Mouse (Mus musculus): ENCODE measurements around the gene Grin2b.
"Not testable (repeated sequence)": the region's sequence is repeated elsewhere in the genome, so short reads cannot be mapped to it uniquely, and the experiment has no call there.

Grin2b gene

DNA sequence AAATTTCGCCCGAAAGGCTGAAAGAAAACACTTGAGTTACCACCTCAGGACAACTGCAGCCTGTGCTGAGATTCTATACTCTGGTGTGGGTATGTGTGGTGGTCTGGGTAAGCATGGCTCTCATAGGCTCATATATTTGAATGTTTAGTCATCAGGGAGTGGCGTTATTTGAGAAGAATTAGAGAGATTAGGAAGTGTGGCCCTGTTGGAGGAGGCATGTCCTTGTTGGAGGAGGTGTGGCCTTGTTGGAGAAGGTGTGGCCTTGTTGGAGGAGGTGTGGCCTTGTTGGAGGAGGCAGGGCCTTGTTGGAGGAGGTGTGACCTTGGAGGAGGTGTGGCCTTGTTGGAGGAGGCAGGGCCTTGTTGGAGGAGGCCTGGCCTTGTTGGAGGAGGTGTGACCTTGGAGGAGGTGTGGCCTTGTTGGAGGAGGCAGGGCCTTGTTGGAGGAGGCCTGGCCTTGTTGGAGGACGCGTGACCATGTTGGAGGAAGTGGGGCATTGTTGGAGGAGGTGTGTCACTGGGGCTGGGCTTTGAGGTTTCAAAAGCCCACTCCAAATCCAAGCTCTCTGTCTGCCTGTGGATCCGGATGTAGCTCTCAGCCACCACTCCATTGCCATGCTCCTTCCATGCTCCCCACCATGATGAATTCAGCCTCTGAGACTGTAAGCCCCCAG, 466.3 kb downstream of the Grin2b start:
- DNase-seq (ENCODE audit: inconsistent age in 2 of 2, low spot score in 1 of 2): not testable (repeated sequence)

DNA sequence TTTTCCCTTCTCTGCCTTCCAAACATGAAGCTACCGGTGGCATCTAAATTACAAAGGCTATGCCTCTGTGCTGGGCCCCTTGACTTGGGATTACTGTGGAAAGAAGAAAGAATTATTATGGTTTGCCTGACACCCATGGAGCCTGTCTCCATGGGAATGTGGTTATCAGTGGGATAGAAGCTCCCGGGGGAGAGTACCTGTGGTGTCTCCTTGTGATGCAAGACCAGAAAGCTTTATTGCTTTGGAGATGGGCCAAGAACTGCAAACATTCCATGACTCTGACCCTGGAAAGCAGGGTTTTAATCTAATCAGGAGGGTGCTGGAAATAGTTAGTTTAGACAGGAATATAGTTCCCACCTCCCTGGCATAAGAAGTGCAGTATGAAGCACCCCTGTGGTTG, 469.7 kb downstream of the Grin2b start:
- no peak for DNase-seq (ENCODE audit: inconsistent age in 2 of 2, low spot score in 1 of 2)

DNA sequence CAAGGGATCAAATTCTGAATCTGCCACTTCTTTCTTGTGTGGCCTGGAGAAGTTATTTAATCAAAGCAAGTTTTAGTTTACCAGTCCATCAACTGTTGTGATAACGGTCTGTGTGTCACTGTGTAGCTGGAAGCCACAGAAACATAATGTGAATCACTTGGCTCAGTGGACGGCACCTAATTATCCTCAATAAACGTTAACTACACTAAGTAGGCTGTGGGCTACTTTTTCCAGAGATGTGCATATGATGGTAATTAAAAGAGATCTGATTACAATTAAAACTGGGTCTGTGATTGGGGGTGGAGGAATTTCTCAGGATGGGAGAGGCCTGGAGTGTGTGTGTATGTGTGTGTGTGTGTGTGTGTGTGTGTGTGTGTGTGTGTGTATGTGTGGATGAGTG, 471.9 kb downstream of the Grin2b start:
- DNase-seq (ENCODE audit: inconsistent age in 2 of 2, low spot score in 1 of 2): no peak

DNA sequence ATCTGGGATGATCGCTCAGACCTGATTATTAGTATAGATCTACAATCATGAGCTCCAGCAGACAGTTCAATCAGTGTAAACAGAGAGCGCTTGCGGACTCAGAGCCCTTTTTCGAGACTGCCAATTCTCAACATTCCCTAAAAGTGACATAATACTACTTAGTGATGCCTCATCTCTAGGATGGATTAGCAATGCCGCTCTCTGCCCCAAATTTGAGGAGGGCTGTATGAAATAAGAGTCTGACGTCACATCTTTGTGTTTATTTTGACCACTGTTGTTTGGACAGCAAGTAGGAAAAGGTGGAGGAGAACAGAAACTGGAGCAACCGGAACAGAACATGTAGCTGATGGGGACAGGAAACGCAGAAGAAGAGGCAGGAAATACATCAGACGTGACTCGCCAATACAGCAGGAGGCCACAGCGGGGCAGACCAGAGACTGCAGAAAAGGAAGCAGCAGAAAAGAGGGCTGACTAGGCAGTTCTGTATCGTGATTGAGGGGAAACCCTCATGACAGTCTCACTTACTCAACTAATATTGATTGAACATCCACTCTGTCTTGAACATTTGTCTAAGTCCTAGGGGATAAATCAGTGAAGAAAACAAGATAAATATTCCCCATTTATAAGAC, 472.5 kb downstream of the Grin2b start:
- DNase-seq (ENCODE audit: inconsistent age in 2 of 2, low spot score in 1 of 2): no peak

DNA sequence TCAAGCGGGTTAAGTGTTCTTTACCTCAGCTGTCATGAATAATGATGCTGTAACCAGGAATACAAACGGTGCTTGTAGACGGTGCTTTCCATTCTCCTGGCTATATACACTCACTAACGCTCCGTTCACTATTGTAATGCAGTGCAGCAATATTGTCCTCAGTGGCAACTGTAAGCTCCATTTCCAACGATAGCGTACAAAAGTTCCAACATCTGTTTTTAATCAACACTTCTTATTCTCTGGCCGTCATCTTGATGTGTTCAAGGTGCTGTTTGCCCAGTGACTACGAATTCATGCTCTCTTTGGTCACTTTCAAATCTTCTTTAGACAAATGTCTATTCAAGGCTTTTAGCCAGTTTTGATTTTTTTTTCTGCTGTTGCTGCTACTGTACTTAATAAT, 480.8 kb downstream of the Grin2b start:
- no peak for DNase-seq (ENCODE audit: inconsistent age in 2 of 2, low spot score in 1 of 2)

DNA sequence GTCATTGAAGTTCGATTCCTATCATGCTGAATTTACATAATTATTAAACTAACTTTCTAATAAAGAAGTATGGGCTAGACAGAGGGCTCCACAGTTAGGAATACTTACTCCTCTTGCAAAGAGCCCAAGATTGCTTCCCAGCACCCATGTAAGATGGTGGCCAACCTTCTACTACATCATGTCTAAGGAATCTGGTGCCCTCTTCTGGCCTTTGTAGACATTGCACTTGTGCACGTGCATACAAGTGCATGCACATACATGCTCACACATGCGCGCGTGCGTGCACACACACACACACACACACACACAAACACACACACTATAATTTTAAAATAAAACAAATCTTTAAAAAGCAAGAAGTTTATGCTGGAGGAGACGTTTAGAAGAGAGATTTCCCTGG, 481.8 kb downstream of the Grin2b start:
- no peak for DNase-seq (ENCODE audit: inconsistent age in 2 of 2, low spot score in 1 of 2)

DNA sequence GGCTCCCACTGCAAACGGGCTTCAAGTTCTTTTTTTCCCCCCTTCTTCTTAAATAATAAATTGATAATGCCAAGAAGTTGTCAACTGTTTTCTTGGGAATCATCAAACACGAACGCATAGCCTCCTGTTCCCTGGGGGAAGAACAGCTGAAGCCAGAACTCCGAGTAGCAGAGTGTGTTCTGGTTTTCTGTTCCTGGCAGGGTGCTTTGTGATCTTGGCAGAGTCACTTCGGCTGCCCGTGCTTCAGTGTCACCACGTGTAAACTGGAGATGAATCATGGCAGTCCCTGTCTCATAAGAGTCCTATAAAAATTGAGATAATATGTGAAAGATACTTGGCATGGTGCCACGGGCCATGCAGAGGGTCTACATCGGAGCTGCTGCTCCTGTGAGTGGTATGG, 485.4 kb downstream of the Grin2b start:
- no peak for DNase-seq (ENCODE audit: inconsistent age in 2 of 2, low spot score in 1 of 2)

DNA sequence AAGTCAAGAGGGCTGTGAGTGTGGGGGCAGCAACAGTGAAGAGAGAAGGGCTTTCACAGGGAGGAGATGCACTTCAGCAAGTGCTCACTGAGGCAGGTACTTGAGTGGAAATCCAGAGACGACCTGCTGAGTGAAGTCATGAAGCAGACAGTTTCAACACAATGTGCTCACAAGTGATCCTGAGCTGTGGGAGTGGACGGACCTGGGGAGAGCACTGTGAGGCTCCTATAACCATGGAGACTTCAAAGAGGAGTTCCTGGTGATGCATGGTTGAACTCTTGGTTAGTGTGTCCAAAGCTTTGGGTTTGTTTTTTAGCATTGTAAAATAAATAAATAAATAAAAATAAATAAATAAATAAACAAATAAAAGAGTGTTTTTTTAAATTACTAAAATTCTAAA, 489.1 kb downstream of the Grin2b start:
- DNase-seq (ENCODE audit: inconsistent age in 2 of 2, low spot score in 1 of 2): no peak

DNA sequence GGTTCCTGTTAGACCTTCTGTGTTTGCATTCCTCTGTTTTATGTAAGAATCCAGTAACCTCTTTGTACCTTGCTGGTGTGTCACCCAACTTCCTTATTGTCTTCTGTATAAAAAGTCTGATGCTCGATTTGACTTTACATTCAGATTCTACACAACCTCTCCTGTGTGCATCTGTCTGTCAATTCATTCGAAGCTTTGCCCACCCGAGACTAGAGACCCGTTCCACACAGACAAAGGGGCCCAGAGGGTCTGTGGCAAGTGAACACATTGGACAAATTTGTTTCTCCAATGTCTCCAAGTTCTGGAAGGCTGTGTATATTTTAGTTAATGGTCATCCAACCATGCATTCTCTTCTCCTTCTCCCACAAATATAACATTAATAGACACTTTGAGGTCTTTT, 491.9 kb downstream of the Grin2b start:
- not testable (repeated sequence) for DNase-seq (ENCODE audit: inconsistent age in 2 of 2, low spot score in 1 of 2)

DNA sequence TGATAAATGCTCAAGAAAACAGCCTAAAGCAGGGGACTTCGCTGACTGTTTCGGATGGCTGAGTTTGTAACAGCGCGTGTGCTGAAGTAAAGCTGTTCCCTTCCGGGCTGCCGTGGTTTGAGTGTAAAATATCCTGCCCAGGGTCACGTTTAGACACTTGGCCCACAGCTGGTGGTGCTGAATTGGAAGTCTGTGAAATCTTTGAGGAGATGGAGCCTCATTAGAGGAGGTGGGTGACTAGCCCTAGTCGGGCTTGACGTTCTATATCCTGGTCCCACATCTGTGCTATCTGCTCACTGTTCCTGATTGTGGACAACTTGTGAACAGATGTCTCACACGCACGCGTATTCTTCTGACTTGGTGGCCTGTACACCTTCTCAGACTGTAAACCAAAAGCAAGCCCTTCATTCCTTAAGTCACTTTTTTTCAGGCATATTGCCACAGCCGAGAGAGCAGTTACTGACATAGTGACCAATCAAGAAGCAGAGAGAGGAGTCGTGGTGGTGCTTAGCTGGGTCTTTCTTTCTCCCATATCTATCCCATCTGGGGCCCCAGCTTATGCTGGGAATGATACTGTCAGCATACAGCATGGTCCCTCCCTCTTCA, 493.1 kb downstream of the Grin2b start:
- no peak for DNase-seq (ENCODE audit: inconsistent age in 2 of 2, low spot score in 1 of 2)

DNA sequence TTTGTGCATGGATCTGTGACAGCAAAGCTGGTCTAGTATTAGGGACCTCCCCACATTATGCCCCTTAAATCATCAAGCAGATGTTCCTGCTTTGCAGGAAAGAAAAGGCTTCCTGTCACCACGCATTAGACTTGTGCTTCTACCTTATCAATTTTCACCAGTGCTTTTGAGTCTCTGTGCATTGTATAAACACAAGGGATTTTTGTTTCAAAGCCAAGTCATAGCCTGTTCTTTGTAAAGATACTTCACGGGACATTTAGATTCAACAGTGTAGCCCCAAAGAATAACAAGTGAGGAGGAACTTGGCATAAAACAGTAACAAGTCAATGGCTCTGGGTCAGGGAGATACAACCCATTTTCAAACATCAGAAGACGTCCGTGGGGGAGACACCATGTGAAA, 498.9 kb downstream of the Grin2b start:
- DNase-seq (ENCODE audit: inconsistent age in 2 of 2, low spot score in 1 of 2): no peak

DNA sequence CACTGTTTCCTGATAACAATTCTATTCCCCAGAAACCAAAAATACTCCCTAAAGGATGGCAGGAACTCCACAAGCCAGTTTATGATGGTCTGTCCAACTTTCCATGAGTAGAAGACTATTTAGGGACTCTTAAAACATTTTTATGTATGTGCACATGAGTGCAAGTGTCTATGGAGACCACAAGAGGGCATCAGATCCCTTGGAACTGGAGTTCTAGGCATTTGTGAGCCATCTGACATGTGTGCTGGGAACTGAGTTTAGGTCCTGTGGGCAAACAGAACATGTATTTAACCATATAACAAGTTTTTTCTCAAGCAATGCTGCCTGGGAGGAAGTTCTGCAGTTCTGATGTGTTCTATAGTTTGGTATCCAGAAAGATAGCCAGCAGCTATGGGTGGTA, 501.3 kb downstream of the Grin2b start:
- no peak for DNase-seq (ENCODE audit: inconsistent age in 2 of 2, low spot score in 1 of 2)
